Mouse (Mus musculus): ENCODE results near the gene Ric8b. TPM values are rescaled to one million over a fixed set of nuclear protein-coding genes. Genes with fewer than 3 reads are reported as not detected.
A peak's percentile ranks its signal among the peaks of the same experiment; 100 is the strongest.

Ric8b gene
- total RNA-seq, 2 experiments from 2014 or later: 26.6 to 31.8 TPM

GRCm38 (mm10) chr10:84909021-84909801, 8.2 kb upstream of the Ric8b start:
- DNase-seq: peak; percentile 74

GRCm38 (mm10) chr10:84910194-84910593, 7.2 kb upstream of the Ric8b start:
- no peak for DNase-seq

- DNase-seq: no peak
Observed at GRCm38 (mm10) chr10:84910758-84911384, 6.5 kb upstream of the Ric8b start.

- DNase-seq: no peak
Observed at GRCm38 (mm10) chr10:84913148-84913547, 4.3 kb upstream of the Ric8b start.

- DNase-seq: no peak
Observed at GRCm38 (mm10) chr10:84915476-84915875, 1.9 kb upstream of the Ric8b start.

GRCm38 (mm10) chr10:84917731-84918095, 297 bp downstream of the Ric8b start:
- no peak for DNase-seq

- peak; percentile 20 for DNase-seq
Observed at GRCm38 (mm10) chr10:84926336-84926735, 8.9 kb downstream of the Ric8b start.

GRCm38 (mm10) chr10:84926885-84927284, 9.5 kb downstream of the Ric8b start:
- no peak for DNase-seq

- no peak for DNase-seq
Observed at GRCm38 (mm10) chr10:84928465-84928864, 11.0 kb downstream of the Ric8b start.

- DNase-seq: no peak
Observed at GRCm38 (mm10) chr10:84935553-84936209, 18.3 kb downstream of the Ric8b start.

- DNase-seq: no peak
Observed at GRCm38 (mm10) chr10:84936832-84937515, 19.6 kb downstream of the Ric8b start.

GRCm38 (mm10) chr10:84938094-84938820, 20.8 kb downstream of the Ric8b start:
- DNase-seq: no peak

GRCm38 (mm10) chr10:84938886-84939285, 21.5 kb downstream of the Ric8b start:
- DNase-seq: no peak

- no peak for DNase-seq
Observed at GRCm38 (mm10) chr10:84940356-84940755, 22.9 kb downstream of the Ric8b start.

GRCm38 (mm10) chr10:84945692-84946091, 28.3 kb downstream of the Ric8b start:
- no peak for DNase-seq

- no peak for DNase-seq
Observed at GRCm38 (mm10) chr10:84948970-84949683, 31.7 kb downstream of the Ric8b start.

- no peak for DNase-seq
Observed at GRCm38 (mm10) chr10:84949684-84950010, 32.2 kb downstream of the Ric8b start.

- no peak for DNase-seq
Observed at GRCm38 (mm10) chr10:84950384-84950783, 33.0 kb downstream of the Ric8b start.

- DNase-seq: no peak
Observed at GRCm38 (mm10) chr10:84954236-84954635, 36.8 kb downstream of the Ric8b start.

- DNase-seq: no peak
Observed at GRCm38 (mm10) chr10:84956173-84956572, 38.8 kb downstream of the Ric8b start.

- no peak for DNase-seq
Observed at GRCm38 (mm10) chr10:84958597-84958996, 41.2 kb downstream of the Ric8b start.

All from adrenal gland, postnatal 10 days (tissue).